Mouse (Mus musculus) T-helper 1 cell (primary cell): ENCODE results near the gene Gm48552.

ENCODE experiments used
- in situ Hi-C: fragments of 300-600 bp; cut with MboI, MseI; formaldehyde crosslinking; loops from one replicate; pipeline ENCODE4 v1.15.1; 2025; ENCODE audit warnings: high pct_unique_total_duplicates

Gm48552 gene

DNA sequence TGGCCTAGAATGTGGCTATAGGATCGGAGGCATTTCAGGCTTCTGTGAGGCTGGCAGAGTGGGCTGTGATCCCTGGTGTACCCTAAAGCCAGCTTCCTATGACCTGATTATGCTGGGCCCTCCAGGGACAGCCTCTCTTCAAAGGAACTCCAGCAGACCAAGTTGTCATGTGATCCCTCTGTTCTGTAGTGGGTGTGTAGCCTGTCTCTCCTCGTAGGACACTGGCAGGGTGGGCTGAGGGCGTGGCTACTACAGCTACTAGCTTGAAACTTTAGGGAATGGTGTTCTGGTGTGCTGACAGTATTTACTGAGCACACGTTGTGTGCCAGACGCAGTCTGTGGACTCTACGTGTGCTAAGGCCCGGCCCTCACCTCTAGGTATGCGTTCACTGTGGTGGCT is 28.1 kb upstream of the Gm48552 start:
- in situ Hi-C loops = no loop called here

DNA sequence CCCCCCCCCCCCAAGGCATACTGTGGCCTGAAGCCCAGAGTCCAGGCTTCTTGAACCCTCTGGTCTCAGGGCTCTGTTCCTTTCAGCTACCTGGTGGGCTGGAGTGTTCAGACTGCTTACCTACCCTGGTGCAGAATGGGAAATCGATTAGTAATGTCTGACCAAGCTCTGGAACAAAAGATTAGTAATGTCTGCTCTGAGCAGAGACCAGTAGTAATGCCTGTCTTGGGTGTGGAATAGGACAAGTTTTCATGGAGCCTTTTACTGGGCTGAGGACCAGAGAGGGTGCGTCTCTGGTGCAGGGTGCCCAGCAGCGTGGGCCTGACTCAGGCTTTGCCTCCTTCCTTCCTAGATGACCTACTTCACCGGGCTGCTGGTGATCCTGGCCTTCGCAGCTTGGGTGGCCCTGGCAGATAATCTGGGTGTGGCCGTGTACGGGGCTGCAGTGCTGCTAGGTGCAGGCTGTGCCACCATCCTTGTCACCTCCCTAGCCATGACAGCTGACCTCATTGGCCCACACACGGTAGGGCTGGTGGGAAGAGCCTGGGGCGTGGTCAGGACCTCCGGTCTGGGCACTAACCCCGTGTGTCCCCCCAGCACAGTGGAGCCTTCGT is 26.4 kb upstream of the Gm48552 start:
- in situ Hi-C loops = no loop called here

DNA sequence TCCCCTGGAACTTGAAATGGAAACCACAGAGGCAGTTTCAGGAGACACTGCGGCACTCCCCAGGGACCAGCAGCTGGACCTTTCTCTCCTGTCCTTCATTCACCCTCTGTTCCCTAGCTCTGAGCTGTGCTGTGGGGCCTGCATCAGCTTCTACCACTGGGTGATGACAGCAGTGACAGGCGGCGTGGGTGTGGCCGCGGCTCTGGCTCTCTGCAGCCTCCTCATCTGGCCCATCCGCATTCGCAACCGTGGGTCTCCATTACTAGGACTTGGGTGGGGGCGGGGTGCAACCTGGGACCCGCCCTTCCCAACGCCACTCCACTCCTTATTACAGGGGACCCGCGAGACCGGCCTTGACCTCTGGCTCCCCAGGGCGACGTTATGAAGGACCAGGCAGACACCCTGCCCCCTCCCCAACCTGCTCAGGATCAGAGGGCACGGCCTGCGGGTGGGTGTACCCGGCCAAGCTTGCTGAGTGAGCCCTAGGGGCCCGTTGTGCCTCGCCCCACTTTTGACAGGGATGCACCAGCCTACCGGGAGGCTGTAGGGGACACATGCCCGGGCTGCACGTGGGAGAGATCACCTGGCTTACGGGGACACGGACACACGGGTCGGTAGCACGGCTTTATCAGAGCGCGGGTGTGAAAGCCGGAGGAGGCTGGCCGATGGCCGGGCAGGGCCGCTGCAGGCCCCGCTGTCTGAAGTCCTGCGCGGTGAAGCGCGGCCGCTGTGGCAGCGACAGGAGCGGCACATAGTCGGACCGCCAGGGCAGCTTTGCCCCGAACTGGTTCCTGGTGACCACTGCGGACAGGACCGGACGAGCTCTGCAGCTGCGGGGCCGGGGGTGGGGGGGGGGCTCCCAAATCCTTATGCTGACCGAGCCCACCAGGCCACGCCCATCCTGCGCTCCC is 25.1 kb upstream of the Gm48552 start:
- in situ Hi-C loops = no loop called here

DNA sequence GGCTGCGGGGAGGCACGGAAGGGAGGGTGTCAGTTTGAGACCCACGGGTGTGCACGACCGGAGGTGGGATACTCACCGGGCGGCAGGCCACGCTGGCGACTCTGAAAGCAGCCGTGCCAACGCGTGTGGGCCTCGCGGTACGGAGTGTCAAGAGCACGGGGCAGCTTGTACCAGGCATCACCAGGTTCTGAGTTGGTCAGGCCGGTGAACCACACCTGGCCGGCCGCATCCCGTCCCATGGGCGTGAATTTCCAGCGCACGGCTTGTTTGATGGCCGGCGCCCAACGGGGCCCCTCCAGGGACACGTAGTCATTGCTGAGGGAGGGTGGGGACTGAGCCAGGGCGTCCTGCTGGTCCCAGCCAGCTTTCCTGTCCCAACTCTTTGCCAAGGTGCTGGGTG is 24.1 kb upstream of the Gm48552 start:
- in situ Hi-C loops = no loop called here

DNA sequence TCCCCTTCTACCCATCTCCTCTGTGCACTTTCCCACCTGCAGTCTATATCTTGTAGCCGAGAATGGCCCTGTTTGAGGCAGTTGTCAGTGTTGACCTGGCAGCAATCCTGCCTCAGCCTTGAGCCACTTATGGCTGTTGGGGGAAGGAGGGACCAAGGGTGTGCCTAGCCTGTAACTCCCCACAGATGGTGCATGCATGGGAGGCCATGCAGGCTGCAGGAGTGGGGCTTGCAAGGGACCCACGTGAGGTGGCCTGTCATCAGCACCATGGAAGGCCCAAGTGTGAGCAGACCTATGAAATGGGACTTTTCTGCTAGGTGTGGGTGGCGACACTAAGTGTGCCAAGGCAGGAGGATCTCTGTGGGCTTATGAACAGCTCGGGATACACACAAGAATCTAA is 23.7 kb upstream of the Gm48552 start:
- in situ Hi-C loops = no loop called here

DNA sequence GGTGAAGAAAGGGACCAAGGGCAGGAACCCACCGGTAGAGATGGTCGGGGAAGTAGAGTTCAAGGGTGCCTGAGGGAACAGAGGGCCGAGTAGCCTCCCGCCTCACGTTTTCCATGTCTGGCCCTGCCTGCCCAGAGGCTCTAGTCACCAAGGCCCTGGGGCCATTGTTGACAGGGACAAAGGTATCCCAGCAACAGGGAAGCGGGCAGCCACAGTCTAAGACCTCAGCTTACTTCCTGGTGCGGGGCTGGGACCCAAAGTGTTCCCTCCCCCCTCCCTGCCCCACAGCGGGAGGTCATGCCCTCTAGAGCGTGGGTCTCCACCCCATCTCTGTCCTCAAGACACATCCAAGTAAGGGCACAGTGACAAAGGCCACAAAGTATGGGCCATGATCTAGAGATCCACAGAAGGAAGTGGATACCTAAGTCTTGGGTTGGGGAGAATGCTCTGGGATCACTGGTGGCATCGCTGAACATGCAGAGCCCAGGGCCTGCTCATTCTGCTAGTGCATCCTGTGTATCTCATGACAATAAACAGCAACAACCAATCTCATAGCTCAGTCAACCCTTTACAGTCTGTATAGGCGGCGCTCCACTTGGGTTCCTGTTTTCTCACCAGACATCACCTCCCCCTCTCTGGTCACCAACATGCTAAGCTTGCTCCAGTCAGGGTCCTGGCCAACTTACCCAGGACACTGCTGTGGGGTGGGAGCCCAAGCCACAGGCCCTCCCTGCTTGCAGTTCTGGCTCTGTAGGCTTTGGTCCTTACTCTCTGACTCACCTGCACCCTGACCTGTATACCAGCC is 22.9 kb upstream of the Gm48552 start, which contains the start of gene 4930404N11Rik:
Gene 4930404N11Rik (minus strand): TSS at position 145 of the 805 bp plus-strand sequence.
- in situ Hi-C loops = no loop called here

DNA sequence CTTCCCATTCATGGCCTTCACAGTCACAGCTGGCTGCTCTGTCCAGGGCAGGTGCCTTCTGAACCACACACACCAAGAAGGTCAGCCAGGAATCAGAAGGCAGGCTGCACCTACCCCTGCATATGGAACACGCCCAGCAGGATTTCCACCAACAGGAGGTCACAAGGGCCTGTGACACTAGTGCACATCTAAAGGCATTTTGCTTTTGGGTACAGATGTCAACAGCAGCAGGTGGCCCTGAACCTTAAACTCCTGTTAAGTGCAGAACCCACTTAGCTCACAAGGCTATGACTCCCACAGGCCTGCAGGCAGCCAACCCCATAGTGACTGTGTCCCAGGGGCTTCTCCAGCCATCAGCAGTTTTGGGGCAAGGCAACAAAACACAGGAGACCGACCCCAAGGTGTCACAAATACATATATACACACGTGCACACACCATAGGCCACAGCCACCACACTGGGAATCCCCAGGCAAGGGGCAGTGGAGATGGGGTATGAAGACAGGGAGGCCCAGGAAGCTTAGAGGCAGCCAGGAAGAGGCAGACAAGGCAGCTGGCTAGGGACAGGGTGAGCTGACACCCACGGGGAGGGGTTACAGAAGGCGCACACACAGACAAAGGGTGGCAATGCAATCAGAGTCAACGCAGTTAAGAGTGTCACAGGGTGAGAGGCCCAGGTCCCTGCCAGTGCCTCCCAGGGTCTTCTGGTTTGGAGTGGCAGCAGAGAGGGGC is 22.2 kb upstream of the Gm48552 start:
- in situ Hi-C loops = no loop called here

- in situ Hi-C loops = no loop called here
These were observed 21.7 kb upstream of the Gm48552 start for GRCm38 (mm10) chr10:81367207-81367495.

GRCm38 (mm10) chr10:81375322-81375721 is 13.5 kb upstream of the Gm48552 start:
- in situ Hi-C loops = loop anchor here (10.0 kb wide), 1 partner anchor 551 kb away; the partner anchor contains the start of gene Oaz1

GRCm38 (mm10) chr10:81376561-81377361 is 12.0 kb upstream of the Gm48552 start:
- in situ Hi-C loops = loop anchor here (10.0 kb wide), 1 partner anchor 552 kb away; the partner anchor contains the start of gene Oaz1

GRCm38 (mm10) chr10:81377362-81377664 is 11.5 kb upstream of the Gm48552 start:
- in situ Hi-C loops = loop anchor here (10.0 kb wide), 1 partner anchor 553 kb away; the partner anchor contains the start of gene Oaz1

DNA sequence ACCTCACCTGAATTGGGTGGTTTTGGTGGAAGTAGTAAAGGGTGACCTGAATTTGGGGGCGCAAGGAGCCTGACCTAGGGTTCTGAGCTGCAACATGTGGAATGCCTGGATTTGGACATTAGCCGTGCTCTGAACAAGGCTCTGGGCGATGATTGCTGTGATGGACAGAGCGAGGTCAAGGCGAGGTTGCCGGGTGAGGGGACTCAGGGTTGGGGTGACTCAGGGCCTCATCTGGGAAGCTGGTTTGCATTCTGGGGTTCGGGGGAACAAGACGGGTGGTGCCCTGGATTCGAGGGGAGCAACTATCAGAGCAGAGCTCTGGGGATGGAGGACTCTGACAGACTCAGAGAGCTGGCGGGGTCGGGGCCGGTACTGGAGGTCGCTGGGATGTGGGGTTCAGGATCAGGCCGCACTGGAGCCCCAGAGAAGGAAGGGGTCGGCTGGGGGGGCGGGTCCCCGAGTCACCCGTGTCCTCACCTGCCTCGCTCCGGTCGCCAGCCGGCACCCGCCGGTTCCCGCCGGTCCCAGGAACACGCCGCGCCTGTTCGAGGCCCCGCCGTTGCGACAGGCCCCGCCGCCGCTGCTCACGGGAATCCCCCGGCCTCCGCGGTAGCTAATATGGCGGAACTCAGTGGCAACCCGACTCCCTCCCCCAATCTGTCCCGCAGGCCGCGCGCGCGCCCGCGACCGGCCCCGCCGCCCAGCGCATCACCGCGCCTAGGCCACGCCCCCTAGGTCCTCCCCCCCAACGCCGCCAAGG is 10.8 kb upstream of the Gm48552 start, which contains the start of gene Fzr1:
Gene Fzr1 (minus strand): TSS at position 724 of the 760 bp plus-strand sequence.
- in situ Hi-C loops = loop anchor here (10.0 kb wide), 1 partner anchor 553 kb away; the partner anchor contains the start of gene Oaz1

GRCm38 (mm10) chr10:81378553-81379182 is 10.1 kb upstream of the Gm48552 start:
- in situ Hi-C loops = loop anchor here (10.0 kb wide), 1 partner anchor 554 kb away; the partner anchor contains the start of gene Oaz1

GRCm38 (mm10) chr10:81379183-81379553 is 9.6 kb upstream of the Gm48552 start:
- in situ Hi-C loops = loop anchor here (10.0 kb wide), 1 partner anchor 554 kb away; the partner anchor contains the start of gene Oaz1

- in situ Hi-C loops = loop anchor here (10.0 kb wide), 1 partner anchor 555 kb away; the partner anchor contains the start of gene Oaz1
These were observed 8.9 kb upstream of the Gm48552 start for GRCm38 (mm10) chr10:81379809-81380378.

DNA sequence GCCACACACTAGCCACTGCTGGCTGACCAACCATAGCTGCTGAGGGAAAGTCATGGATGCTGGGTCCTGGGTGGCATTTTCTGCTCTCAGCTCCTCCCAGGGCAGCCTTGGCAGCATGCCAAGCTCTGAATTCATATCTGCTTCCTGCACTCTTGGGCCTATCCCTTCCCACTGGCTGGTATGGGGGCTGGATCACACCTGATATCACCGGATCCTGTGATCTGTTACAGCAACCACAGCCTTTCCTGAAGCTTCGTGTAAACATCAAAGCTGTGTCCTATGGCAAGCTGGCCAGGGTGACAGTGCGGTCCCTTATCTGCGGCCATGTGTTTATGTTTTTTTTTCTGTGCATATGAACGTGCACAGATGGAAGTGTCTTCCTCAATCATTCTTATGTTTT is 6.8 kb upstream of the Gm48552 start:
- in situ Hi-C loops = no loop called here

DNA sequence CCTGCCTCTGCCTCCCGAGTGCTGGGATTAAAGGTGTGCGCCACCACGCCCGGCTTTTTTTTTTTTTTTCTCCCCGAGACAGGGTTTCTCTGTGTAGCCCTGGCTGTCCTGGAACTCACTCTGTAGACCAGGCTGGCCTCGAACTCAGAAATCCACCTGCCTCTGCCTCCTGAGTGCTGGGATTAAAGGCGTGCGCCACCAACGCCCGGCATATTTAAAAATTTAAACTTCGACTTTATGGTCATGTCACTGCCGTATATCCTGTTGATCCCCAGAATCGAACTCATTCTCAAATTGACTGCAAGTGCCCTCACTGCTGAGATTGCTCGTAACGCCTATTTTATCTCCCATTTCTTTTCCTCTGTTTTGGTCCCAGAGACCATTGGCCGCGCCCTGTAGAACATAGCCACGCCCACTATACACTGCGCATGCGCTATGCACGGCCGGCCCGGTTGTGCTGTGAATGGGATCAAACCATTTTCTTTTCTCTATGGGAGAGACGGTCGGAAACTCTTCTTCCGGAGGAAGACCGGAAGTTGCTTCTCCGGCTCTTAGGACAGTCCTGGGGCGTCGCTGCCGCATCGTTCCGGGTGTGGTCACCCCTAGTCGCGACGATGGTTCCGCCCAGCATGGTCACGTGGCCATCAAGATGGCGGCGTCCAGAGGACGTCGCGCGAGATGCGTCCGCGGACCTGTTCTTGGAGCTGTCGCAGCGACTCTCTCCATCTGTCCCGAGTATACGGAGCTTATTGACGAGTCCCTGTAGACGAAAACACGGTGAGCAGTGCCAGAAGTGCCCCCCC is 4.8 kb upstream of the Gm48552 start, which contains the start of the genes Dohh and Gm48551:
Gene Dohh (plus strand): TSS at position 627 of the 803 bp plus-strand sequence.
Gene Gm48551 (plus strand): TSS at position 665 of the 803 bp plus-strand sequence.
- in situ Hi-C loops = no loop called here

DNA sequence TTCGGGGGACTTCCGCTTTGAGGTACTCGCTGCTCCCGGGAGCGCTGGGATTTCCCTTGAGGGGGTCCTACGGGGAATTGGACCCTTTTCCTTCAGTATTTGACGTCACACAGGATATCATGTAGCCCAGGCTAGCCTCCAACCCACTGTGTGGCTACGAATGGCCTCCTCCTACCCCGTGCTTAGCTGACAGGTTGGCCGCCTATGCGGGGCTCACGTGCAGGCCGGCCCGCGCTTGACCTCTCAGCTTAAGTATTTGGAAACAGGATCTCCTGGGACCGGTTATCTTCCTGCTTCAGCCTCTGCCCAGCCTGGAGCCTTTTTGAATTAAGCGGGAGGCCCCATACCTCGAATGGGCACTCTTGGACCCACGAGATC is 4.2 kb upstream of the Gm48552 start:
- in situ Hi-C loops = no loop called here
